Mouse (Mus musculus) liver, embryonic 14.5 days (tissue): ENCODE measurements around the gene Rps6kc1.
"Not testable (repeated sequence)": the region's sequence is repeated elsewhere in the genome, so short reads cannot be mapped to it uniquely, and the experiment has no call there.

ENCODE experiments used
- CTCF ChIP-seq: IDR thresholded peaks from 2 replicates; pipeline ENCODE4 v1.5.1; 2016; ENCODE audit warnings: antibody characterized with exemption, low read depth, control low read depth
- EP300 ChIP-seq: IDR thresholded peaks from 2 replicates; pipeline ENCODE4 v1.6.1; 2016; ENCODE audit warnings: antibody characterized with exemption, low read depth

GRCm38 (mm10) chr1:190924812-190925211 is 13.2 kb upstream of the Rps6kc1 start, which contains the start of gene Angel2:
- TF ChIP-seq CTCF, EP300: not testable (repeated sequence)
